Mouse (Mus musculus) limb, embryonic 15.5 days (tissue): ENCODE measurements at regions not wholly inside any gene's neighbourhood (a gene's known extent, or its start where the extent isn't known, plus 50 kb on each side); places are given as distances from the start of the nearest gene placed in this dataset.

Experiments used
- ATAC-seq: fragments of 200-750 bp; cut with Nextera tagmentation; 2 replicates; pipeline ENCODE4 v1.8.0; 2017; ENCODE audit warnings: low read depth, moderate TSS enrichment; ENCODE audit not compliant: insufficient number of reproducible peaks, low FRiP score, low TSS enrichment
- H3K27ac ChIP-seq: fragments of 300-500 bp; sonication (generic); 2 replicates; pipeline ENCODE4 v1.5.1; 2015; ENCODE audit warnings: moderate library complexity, mild to moderate bottlenecking, inconsistent platforms
- H3K27me3 ChIP-seq: fragments of 300-500 bp; sonication (generic); 2 replicates; pipeline ENCODE4 v1.6.1; 2015; ENCODE audit warnings: inconsistent platforms
- H3K36me3 ChIP-seq: fragments of 300-500 bp; sonication (generic); 2 replicates; pipeline ENCODE4 v1.6.1; 2015; ENCODE audit warnings: inconsistent platforms
- H3K4me1 ChIP-seq: fragments of 300-500 bp; sonication (generic); 2 replicates; pipeline ENCODE4 v1.6.1; 2015; ENCODE audit warnings: inconsistent platforms
- H3K4me2 ChIP-seq: fragments of 300-500 bp; sonication (generic); 2 replicates; pipeline ENCODE4 v1.6.1; 2015; ENCODE audit warnings: mild to moderate bottlenecking, inconsistent platforms
- H3K4me3 ChIP-seq: fragments of 300-500 bp; sonication (generic); 2 replicates; pipeline ENCODE4 v1.5.1; 2015; ENCODE audit warnings: mild to moderate bottlenecking, inconsistent platforms
- H3K9ac ChIP-seq: fragments of 300-500 bp; sonication (generic); 2 replicates; pipeline ENCODE4 v1.6.1; 2015; ENCODE audit warnings: inconsistent platforms
- H3K9me3 ChIP-seq: fragments of 300-500 bp; sonication (generic); 2 replicates; pipeline ENCODE4 v1.6.1; 2016; ENCODE audit warnings: inconsistent platforms
- WGBS: fragments of 180-500 bp; shearing (Covaris S2); methylation state at CpG from one replicate; pipeline ENCODE4 v1.1.7; 2015; 5-methylcytosine and 5-hydroxymethylcytosine counted together

GRCm38 (mm10) chr6:50933510-50933909, 279.3 kb upstream of the Npvf start:
- Histone ChIP-seq H3K27me3 (peaks cover 46% of the 10 kb centered on the region), H3K9ac (no peak overlapping the region), H3K9me3 (no peaks in the 10 kb centered on the region), H3K36me3 (no peaks in the 10 kb centered on the region), H3K4me1 (peaks cover 2% of the 10 kb centered on the region; the same call in 1 of the 2 replicates), H3K4me3 (no peak overlapping the region), H3K27ac (no peak overlapping the region), H3K4me2 (no peak overlapping the region)
- ATAC-seq: no peak
- 88% methylated on average over 6 of the region's 6 CpGs for WGBS

GRCm38 (mm10) chr6:50934245-50934644, 280.0 kb upstream of the Npvf start:
- no peaks in the 10 kb centered on the region for H3K9me3 ChIP-seq
- no peak for ATAC-seq
- no peak overlapping the region for H3K4me2 ChIP-seq
- peaks cover 43% of the 10 kb centered on the region for H3K27me3 ChIP-seq
- WGBS: 71% methylated on average over 10 of the region's 10 CpGs
- peaks cover 2% of the 10 kb centered on the region; the same call in 1 of the 2 replicates for H3K4me1 ChIP-seq
- H3K27ac ChIP-seq: no peak overlapping the region; the same call in 1 of the 2 replicates
- H3K4me3 ChIP-seq: no peak overlapping the region
- H3K9ac ChIP-seq: no peak overlapping the region
- no peaks in the 10 kb centered on the region for H3K36me3 ChIP-seq

GRCm38 (mm10) chr6:50936306-50936705, 282.1 kb upstream of the Npvf start:
- Histone ChIP-seq H3K9me3 (no peaks in the 10 kb centered on the region), H3K27ac (peak overlapping the region; percentile 57; the same call in 1 of the 2 replicates), H3K4me3 (no peak overlapping the region), H3K27me3 (peaks cover 36% of the 10 kb centered on the region), H3K36me3 (no peaks in the 10 kb centered on the region), H3K4me1 (peaks cover 14% of the 10 kb centered on the region; the same call in 1 of the 2 replicates), H3K4me2 (no peak overlapping the region), H3K9ac (no peak overlapping the region)
- WGBS: 89% methylated on average over 8 of the region's 8 CpGs
- ATAC-seq: no peak

- H3K9ac ChIP-seq: no peak overlapping the region
- peaks cover 34% of the 10 kb centered on the region for H3K27me3 ChIP-seq
- H3K36me3 ChIP-seq: no peaks in the 10 kb centered on the region
- H3K4me3 ChIP-seq: no peak overlapping the region
- H3K4me1 ChIP-seq: peaks cover 20% of the 10 kb centered on the region; the same call in 1 of the 2 replicates
- H3K4me2 ChIP-seq: no peak overlapping the region
- WGBS: 19% methylated on average over 9 of the region's 9 CpGs
- H3K9me3 ChIP-seq: no peaks in the 10 kb centered on the region
- no peak for ATAC-seq
- H3K27ac ChIP-seq: no peak overlapping the region
Observed at GRCm38 (mm10) chr6:50937094-50937493, 282.9 kb upstream of the Npvf start.

DNA sequence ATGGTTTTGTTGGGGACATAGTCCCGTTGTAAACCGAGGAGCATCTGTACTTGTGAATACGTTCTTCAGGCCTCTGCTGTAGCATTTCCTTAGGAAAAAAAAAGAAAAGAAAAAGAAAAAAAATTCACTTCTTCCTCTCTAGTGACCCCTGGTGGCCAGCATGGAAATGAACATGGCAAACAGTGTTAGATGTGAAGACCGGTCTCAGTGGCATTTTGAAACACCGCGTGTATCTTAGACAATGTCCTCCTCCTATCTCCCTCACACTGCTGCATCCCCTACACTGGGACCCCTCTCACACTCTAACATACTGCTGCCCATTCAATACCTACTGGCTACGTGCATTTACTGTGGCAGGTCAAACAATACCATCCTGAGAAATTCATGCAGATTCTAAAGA, 284.6 kb upstream of the Npvf start:
- H3K27ac ChIP-seq: no peak overlapping the region
- ATAC-seq: no peak
- no peak overlapping the region for H3K4me3 ChIP-seq
- peaks cover 17% of the 10 kb centered on the region for H3K27me3 ChIP-seq
- no peaks in the 10 kb centered on the region for H3K36me3 ChIP-seq
- H3K4me1 ChIP-seq: peaks cover 23% of the 10 kb centered on the region; the same call in 1 of the 2 replicates
- no peaks in the 10 kb centered on the region for H3K9me3 ChIP-seq
- no peak overlapping the region for H3K9ac ChIP-seq
- 26% methylated on average over 7 of the region's 7 CpGs for WGBS
- no peak overlapping the region for H3K4me2 ChIP-seq

DNA sequence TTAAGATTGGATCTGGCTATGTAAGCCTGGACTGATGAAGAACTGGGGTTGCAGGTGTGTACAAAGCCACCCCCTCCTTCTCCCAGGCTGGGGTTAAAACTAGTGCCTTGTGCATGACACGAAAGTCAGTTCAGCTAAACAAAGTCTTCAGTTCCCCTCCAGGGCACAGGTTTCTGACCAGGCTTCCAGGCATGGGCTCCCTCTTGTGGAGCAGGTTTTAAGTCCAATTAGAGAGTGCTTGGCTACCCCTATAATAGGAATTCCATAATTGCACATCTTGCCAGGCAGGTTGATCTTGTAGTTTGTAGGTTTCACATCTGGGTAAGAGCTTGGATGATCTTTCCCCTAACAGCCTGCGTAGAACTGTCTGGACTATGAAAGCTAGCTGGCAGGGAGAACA, 285.2 kb upstream of the Npvf start:
- Histone ChIP-seq H3K27me3 (peaks cover 12% of the 10 kb centered on the region), H3K4me1 (peaks cover 23% of the 10 kb centered on the region; the same call in 1 of the 2 replicates), H3K4me2 (no peak overlapping the region), H3K36me3 (no peaks in the 10 kb centered on the region), H3K9ac (no peak overlapping the region), H3K4me3 (no peak overlapping the region), H3K27ac (no peak overlapping the region), H3K9me3 (no peaks in the 10 kb centered on the region)
- 45% methylated on average over 2 of the region's 2 CpGs for whole genome bisulfite sequencing
- ATAC-seq: no peak

DNA sequence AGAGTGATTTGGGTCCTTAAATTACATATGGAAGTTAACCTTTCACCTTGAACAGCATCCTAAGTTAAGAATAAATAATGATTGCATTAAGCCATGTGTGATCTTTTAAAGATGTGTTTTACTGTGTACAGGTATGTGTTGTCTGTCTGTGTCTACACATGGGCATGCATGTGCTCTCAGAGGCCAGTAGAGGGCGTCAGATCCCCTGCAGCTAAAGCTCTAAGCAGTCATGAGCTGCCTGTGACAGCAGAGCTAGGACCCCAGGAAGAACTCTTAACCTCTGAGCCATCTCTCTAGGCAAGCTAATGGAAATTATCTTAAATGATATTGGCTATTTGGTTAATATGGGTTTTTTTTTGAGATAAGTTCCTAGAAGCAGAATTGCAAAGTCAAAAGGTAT, 285.9 kb upstream of the Npvf start:
- H3K4me1 ChIP-seq: peaks cover 23% of the 10 kb centered on the region; the same call in 1 of the 2 replicates
- H3K4me3 ChIP-seq: no peak overlapping the region
- no peaks in the 10 kb centered on the region for H3K9me3 ChIP-seq
- peaks cover 6% of the 10 kb centered on the region for H3K27me3 ChIP-seq
- H3K27ac ChIP-seq: no peak overlapping the region
- no peak overlapping the region for H3K4me2 ChIP-seq
- 29% methylated on average over 1 of the region's 1 CpGs for WGBS
- H3K9ac ChIP-seq: no peak overlapping the region
- no peak for ATAC-seq
- no peaks in the 10 kb centered on the region for H3K36me3 ChIP-seq

DNA sequence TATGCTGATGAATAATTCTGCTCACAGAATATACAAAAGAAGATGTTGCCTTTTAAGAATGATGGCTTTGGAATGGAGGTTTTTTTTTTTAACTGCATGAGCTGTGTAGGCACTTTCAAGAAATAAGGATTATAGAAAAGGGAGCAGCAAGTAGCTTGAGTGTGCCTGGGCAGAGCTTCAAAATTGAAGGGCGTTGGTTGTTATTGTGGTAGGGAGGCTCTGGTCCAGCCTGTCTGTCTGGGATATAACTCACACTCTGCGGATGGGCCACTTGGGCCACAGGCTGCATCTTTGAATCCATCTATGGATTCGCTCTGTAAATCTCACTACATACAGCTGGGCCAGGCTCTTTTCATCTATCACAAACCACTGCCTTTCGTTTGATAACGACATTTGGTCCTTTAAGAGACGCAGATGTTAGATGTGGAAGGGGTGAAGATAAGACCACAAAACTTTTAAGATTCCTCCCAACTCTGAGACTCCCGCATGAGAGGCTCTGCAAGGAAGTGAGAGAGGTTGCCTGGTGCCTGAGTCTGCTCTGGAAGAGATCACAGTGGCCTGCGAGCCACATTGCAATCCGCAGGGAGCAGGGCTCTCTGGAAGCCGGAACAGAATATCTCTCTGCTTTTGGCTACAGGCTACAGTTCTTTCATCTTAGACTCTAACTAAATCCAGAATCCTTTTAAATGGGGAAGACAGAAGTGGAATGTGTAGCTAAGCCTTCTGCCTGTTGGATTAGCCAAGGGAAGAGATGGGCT, 286.6 kb upstream of the Npvf start:
- Histone ChIP-seq H3K36me3 (no peaks in the 10 kb centered on the region), H3K27ac (peak overlapping the region; percentile 72), H3K4me2 (no peak overlapping the region), H3K27me3 (peaks cover under 1% of the 10 kb centered on the region; the same call in 1 of the 2 replicates), H3K4me3 (no peak overlapping the region), H3K4me1 (peaks cover 23% of the 10 kb centered on the region; the same call in 1 of the 2 replicates), H3K9me3 (no peaks in the 10 kb centered on the region), H3K9ac (no peak overlapping the region)
- peak; percentile 41; the same call in 1 of the 2 replicates for ATAC-seq
- 47% methylated on average over 10 of the region's 10 CpGs for WGBS

DNA sequence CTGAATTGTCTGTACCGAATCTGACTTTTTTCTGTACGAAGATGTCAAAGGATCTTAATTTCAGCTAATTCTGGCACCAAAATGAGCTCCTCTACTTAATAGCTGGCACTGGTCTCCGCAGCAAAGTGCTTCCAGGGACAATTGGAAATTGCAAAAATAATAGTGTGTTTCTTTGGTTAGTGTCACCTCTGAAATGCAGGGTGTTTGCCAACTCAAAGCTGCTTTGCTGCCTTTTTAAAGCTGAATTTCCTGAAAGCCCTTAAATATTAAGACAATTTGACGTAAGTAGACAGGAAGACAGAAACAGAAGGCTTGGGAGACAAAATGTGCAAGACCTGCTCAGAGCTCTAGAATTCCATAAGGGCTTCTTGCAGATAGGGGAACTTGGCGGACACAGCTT, 288.5 kb upstream of the Npvf start:
- H3K36me3 ChIP-seq: no peaks in the 10 kb centered on the region
- no peak overlapping the region for H3K4me2 ChIP-seq
- WGBS: 56% methylated on average over 5 of the region's 5 CpGs
- no peaks in the 10 kb centered on the region for H3K9me3 ChIP-seq
- no peak overlapping the region for H3K27ac ChIP-seq
- ATAC-seq: no peak
- H3K9ac ChIP-seq: no peak overlapping the region
- 0 out of 2 replicates have a peak, but pooled peaks cover 4% of the 10 kb centered on the region for H3K27me3 ChIP-seq
- H3K4me3 ChIP-seq: no peak overlapping the region
- peaks cover 21% of the 10 kb centered on the region; the same call in 1 of the 2 replicates for H3K4me1 ChIP-seq

DNA sequence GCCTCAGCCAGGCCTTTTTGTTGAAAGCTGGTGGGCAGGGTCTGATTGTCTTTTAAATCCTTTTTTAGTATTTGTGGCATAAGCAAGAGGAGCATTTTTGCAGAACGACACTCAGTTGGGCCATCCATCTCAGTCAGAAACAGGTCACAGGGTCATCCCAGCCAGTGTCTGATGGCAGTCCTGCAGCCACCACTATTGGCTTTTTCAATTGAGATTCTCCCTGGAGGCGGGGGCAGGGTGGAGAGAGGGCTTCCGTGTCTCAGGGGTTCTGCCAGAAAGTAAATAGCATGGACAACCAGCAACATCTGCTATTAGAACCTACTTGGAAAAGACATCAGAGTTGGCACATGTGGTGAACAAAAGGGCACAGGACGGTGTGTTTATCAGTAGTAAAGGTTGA, 293.8 kb upstream of the Npvf start:
- H3K27me3 ChIP-seq: 0 out of 2 replicates have a peak, but pooled peaks cover 4% of the 10 kb centered on the region
- 65% methylated on average over 4 of the region's 4 CpGs for WGBS
- no peaks in the 10 kb centered on the region for H3K36me3 ChIP-seq
- H3K4me3 ChIP-seq: no peak overlapping the region
- H3K9ac ChIP-seq: no peak overlapping the region
- ATAC-seq: no peak
- no peaks in the 10 kb centered on the region for H3K9me3 ChIP-seq
- H3K27ac ChIP-seq: no peak overlapping the region
- no peak overlapping the region for H3K4me2 ChIP-seq
- no peaks in the 10 kb centered on the region for H3K4me1 ChIP-seq

GRCm38 (mm10) chr6:50949361-50949760, 295.1 kb upstream of the Npvf start:
- Histone ChIP-seq H3K27ac (no peak overlapping the region), H3K9me3 (no peaks in the 10 kb centered on the region), H3K4me3 (no peak overlapping the region), H3K36me3 (no peaks in the 10 kb centered on the region), H3K4me2 (no peak overlapping the region), H3K27me3 (0 out of 2 replicates have a peak, but pooled peaks cover 4% of the 10 kb centered on the region), H3K9ac (no peak overlapping the region), H3K4me1 (no peaks in the 10 kb centered on the region)
- 93% methylated on average over 5 of the region's 5 CpGs for WGBS
- ATAC-seq: no peak

GRCm38 (mm10) chr6:50949883-50950583, 295.8 kb upstream of the Npvf start:
- no peak for ATAC-seq
- 0 out of 2 replicates have a peak, but pooled peaks cover 4% of the 10 kb centered on the region for H3K27me3 ChIP-seq
- no peaks in the 10 kb centered on the region for H3K9me3 ChIP-seq
- no peak overlapping the region for H3K4me3 ChIP-seq
- H3K4me2 ChIP-seq: no peak overlapping the region
- H3K27ac ChIP-seq: no peak overlapping the region
- H3K9ac ChIP-seq: no peak overlapping the region
- 61% methylated on average over 11 of the region's 11 CpGs for WGBS
- no peaks in the 10 kb centered on the region for H3K4me1 ChIP-seq
- H3K36me3 ChIP-seq: no peaks in the 10 kb centered on the region
